Mouse (Mus musculus) limb, embryonic 14.5 days (tissue): ENCODE data around the gene N4bp3. TPM values are rescaled to one million over a fixed set of nuclear protein-coding genes. Genes with fewer than 3 reads are reported as not detected.
"Not testable (repeated sequence)": the region's sequence is repeated elsewhere in the genome, so short reads cannot be mapped to it uniquely, and the experiment has no call there.

Experiments used
- ATAC-seq: fragments of 200-750 bp; cut with Nextera tagmentation; 2 replicates; pipeline ENCODE4 v1.8.0; 2017; ENCODE audit warnings: low read depth, moderate number of reproducible peaks, moderate TSS enrichment; ENCODE audit not compliant: low FRiP score
- DNase-seq: peaks from one replicate; pipeline ENCODE4 v3.0.0-alpha.2; 2015; ENCODE audit warnings: low spot score
- H3K27ac ChIP-seq: fragments of 300-500 bp; sonication (generic); replicated peaks from 2 replicates; pipeline ENCODE4 v1.5.1; 2014; ENCODE audit warnings: low read depth, mild to moderate bottlenecking, low read length, moderate library complexity, mixed read lengths
- H3K27me3 ChIP-seq: fragments of 300-500 bp; sonication (generic); 2 replicates; pipeline ENCODE4 v1.6.1; 2014; ENCODE audit warnings: low read length, mixed read lengths; ENCODE audit not compliant: control insufficient read depth, insufficient read depth
- H3K36me3 ChIP-seq: fragments of 300-500 bp; sonication (generic); 2 replicates; pipeline ENCODE4 v1.6.1; 2014; ENCODE audit warnings: mild to moderate bottlenecking, low read length, moderate library complexity, mixed read lengths; ENCODE audit not compliant: control insufficient read depth, insufficient read depth
- H3K4me1 ChIP-seq: fragments of 300-500 bp; sonication (generic); 2 replicates; pipeline ENCODE4 v1.6.1; 2014; ENCODE audit warnings: antibody characterized with exemption, low read length, mixed read lengths; ENCODE audit not compliant: control insufficient read depth, insufficient read depth
- H3K4me2 ChIP-seq: fragments of 300-500 bp; sonication (generic); replicated peaks from 2 replicates; pipeline ENCODE4 v1.6.1; 2014; ENCODE audit warnings: low read depth, mild to moderate bottlenecking, low read length, moderate library complexity; ENCODE audit not compliant: severe bottlenecking
- H3K4me3 ChIP-seq: fragments of 300-500 bp; sonication (generic); replicated peaks from 2 replicates; pipeline ENCODE4 v1.5.1; 2014; ENCODE audit warnings: low read length
- H3K9ac ChIP-seq: fragments of 300-500 bp; sonication (generic); 2 replicates; pipeline ENCODE4 v1.6.1; 2014; ENCODE audit warnings: mild to moderate bottlenecking, low read depth, low read length, moderate library complexity; ENCODE audit not compliant: severe bottlenecking
- H3K9me3 ChIP-seq: fragments of 300-500 bp; sonication (generic); 2 replicates; pipeline ENCODE4 v1.6.1; 2016; ENCODE audit warnings: low read length; ENCODE audit not compliant: control insufficient read depth
- POLR2A ChIP-seq: fragments of 200-500 bp; IDR thresholded peaks from 2 replicates; pipeline ENCODE4 v1.8.0; 2012; ENCODE audit warnings: inconsistent platforms, mild to moderate bottlenecking, moderate library complexity, borderline replicate concordance; ENCODE audit not compliant: insufficient read depth, insufficient read length; ENCODE audit errors: extremely low read depth
- whole genome bisulfite sequencing: fragments of 180-500 bp; shearing (Covaris S2); extraction: QIAGEN DNeasy Blood & Tissue Kit; methylation state at CpG from one replicate; pipeline ENCODE4 v1.1.7; 2014; 5-methylcytosine and 5-hydroxymethylcytosine counted together
- polyA plus RNA-seq, 2 experiments: library from polyadenylated mRNA; depleted of rRNA in 1 of 2; stranded (reverse) in 1 of 2; unstranded in 1 of 2; fragments of >200 nt; fragmentation: Nextera tagmentation in 1 of 2; extraction: Ambion mirVana in 1 of 2; gene quantifications; 2 replicates each; pipeline versions ENCODE4 v1.2.1 to v1.2.3; 2012 to 2014

N4bp3 gene
- polyA plus RNA-seq, 2 experiments, result 22.9 to 33.1 TPM

DNA sequence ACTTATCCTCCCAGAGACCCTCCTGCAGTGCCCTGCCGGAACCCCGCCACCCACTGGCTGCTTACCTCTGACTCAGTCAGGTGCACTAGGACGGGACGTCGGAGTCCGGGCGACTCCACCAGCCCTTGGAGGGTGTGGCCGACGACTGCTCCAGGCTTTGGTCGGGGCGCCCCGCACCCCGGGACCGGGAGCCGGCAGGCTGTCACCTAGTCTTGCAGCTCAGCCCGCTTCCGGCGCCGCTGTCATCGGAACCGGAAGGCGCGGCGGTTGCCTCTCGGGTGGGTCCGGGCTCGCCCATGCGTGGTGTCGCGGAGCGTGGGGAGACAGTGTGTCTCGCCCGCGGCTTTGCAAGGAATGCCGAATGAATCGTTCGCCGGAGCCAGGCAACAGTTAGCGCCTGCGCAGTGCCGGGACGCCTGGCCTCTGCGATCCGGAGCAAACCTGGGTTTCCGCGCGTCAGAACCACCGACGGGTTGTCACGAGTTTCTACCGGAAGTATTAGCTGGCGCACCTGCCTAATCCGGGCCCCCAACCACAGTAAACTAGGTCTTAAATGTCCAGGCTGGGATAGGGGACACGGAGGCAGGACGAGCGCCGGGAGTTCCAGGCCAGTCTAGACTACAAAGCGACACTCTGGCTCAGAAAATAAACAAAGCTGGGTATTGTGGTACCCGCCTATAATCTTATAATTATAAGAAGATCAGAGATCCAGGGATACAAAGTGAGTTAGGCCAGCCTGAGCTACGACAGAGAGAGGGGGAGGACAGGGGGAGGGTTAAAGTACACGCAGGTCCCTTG, 14.9 kb downstream of the N4bp3 start, which contains the start of gene Rmnd5b:
Rmnd5b (minus strand) TSS at position 372 of the 798 bp plus-strand sequence.
- Histone ChIP-seq H3K27me3 (no peaks in the 10 kb centered on the region), H3K4me2 (peak within 1 kb of the TSS; percentile 70), H3K9ac (peak within 1 kb of the TSS; percentile 62), H3K27ac (peak within 1 kb of the TSS; percentile 63), H3K4me3 (peak within 1 kb of the TSS; percentile 58), H3K36me3 (no peaks in the 10 kb centered on the region), H3K4me1 (peaks cover 10% of the 10 kb centered on the region), H3K9me3 (no peaks in the 10 kb centered on the region)
- 1% methylated on average over 59 of the region's 61 CpGs for WGBS
- DNase-seq (peak; percentile 88), ATAC-seq (peak; percentile 81)
- TF ChIP-seq POLR2A, result 0 out of 2 replicates have a peak, but pooled peaks have one; percentile 52

DNA sequence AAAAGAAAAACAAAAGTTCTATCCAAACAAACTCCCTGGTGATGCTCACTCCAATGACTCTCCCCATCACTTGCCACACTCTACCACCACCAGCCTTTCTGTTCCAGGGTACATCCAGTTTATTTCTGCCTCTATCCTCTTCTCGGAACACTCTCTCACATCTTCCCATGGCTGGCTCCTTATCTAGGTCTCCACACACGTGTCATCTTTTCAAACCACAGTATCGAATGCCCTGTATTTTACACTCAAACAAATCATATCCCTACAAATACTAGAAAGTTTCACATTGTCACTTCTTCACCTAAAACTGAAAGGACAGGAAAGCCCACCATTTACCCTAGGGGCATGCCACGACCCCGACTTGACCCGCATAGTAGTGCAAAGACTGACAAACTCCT, 15.5 kb downstream of the N4bp3 start:
- 21% methylated on average over 6 of the region's 6 CpGs for WGBS
- TF ChIP-seq POLR2A, result no peak
- peak overlapping the region; percentile 63; the same call in 1 of the 2 replicates for H3K27ac ChIP-seq

DNA sequence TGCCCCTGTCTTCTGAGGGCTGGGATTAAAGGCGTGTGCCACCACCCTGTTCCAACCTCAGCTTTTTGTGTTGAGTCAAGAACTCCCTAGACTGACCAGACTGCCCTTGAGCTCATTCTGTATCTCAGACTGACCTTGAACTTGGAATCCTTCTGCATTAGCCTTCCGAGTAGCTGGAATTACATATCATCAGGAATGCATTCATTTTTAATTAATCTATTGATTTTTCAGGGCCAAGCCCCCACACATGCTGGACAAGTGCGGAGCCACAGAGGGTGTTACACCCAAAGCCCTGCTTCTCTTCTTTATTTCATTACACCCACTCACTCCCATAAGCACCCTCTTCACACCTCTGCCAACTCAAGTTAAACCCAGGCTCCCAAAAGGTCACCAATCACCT, 16.9 kb downstream of the N4bp3 start:
- DNase-seq (no peak), ATAC-seq (no peak)
- peaks cover 10% of the 10 kb centered on the region for H3K4me1 ChIP-seq
- TF ChIP-seq POLR2A, result no peak
- H3K4me2 ChIP-seq, result no peak overlapping the region
- H3K36me3 ChIP-seq, result peaks cover 7% of the 10 kb centered on the region
- H3K9me3 ChIP-seq, result no peaks in the 10 kb centered on the region
- H3K27ac ChIP-seq, result no peak overlapping the region
- no peaks in the 10 kb centered on the region for H3K27me3 ChIP-seq
- 91% methylated on average over 3 of the region's 3 CpGs for WGBS
- no peak overlapping the region for H3K9ac ChIP-seq
- H3K4me3 ChIP-seq, result no peak overlapping the region

More for the DNA sequence above, 15.5 kb downstream of the N4bp3 start:
- H3K4me1 ChIP-seq, result peaks cover 10% of the 10 kb centered on the region
- peak overlapping the region; percentile 70 for H3K4me2 ChIP-seq
- peak overlapping the region; percentile 58 for H3K4me3 ChIP-seq
- H3K9ac ChIP-seq, result peak overlapping the region; percentile 62
- no peaks in the 10 kb centered on the region for H3K9me3 ChIP-seq
- H3K27me3 ChIP-seq, result no peaks in the 10 kb centered on the region
- H3K36me3 ChIP-seq, result no peaks in the 10 kb centered on the region
- no peak for DNase-seq
- ATAC-seq, result no peak

DNA sequence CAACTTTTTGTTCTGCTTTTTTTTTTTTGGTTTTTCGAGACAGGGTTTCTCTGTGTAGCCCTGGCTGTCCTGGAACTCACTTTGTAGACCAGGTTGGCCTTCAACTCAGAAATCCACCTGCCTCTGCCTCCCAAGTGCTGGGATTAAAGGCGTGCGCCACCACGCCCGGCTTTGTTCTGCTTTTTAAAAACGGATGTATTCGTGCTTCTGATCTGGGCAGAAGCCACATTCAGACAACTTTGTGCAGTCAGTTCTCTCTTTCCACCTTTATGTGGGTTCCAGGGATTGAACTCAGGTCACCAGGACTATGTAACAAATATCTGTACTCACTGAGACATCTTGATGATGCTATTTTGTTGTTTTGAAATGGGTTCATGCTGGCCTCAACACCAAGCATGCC, 17.4 kb downstream of the N4bp3 start:
- 94% methylated on average over 7 of the region's 7 CpGs for WGBS
- not testable (repeated sequence) for H3K4me3 ChIP-seq, DNase-seq, H3K9ac ChIP-seq, H3K27me3 ChIP-seq, H3K27ac ChIP-seq, H3K9me3 ChIP-seq, ATAC-seq, H3K4me2 ChIP-seq
- Histone ChIP-seq H3K4me1 (peaks cover 10% of the 10 kb centered on the region), H3K36me3 (peaks cover 11% of the 10 kb centered on the region)

DNA sequence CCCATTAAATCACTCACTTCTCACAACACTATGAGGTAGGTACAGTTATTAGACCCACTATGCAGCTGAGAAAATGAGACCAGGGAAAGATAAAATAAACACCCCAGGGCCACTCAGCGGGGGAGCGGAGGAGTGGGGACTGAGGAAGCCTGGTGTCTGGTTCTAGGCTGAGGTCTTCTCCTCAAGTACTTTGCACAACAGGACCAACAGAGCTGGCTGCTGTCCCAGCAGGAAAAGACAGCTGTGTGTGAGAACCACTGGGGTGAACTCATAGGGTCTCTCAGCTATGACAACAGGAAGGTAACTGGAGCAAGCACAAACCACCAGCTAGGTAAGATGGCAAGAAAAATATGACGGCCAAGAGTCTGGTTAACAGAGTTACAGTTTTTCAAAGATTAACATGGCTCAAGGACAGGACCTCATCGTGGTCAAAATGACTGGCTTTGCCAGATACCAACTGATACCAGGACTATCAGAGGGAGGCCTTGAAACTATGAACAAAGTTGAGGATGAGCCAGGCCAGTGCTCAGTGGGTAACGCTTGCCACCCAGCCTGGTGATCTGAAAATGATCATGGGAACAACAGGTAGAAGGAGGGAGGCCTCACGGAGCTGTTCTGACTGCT, 18.4 kb downstream of the N4bp3 start:
- Histone ChIP-seq H3K27me3 (no peaks in the 10 kb centered on the region), H3K9me3 (no peaks in the 10 kb centered on the region), H3K9ac (no peak overlapping the region), H3K27ac (0 out of 2 replicates have a peak overlapping the region, but pooled peaks have one; percentile 38), H3K4me3 (no peak overlapping the region), H3K4me2 (no peak overlapping the region), H3K4me1 (peaks cover 10% of the 10 kb centered on the region), H3K36me3 (peaks cover 19% of the 10 kb centered on the region)
- 85% methylated on average over 6 of the region's 6 CpGs for WGBS
- ATAC-seq, result no peak
- no peak for TF ChIP-seq POLR2A
- DNase-seq, result no peak
